Mouse (Mus musculus): ENCODE measurements at regions not wholly inside any gene's neighbourhood (a gene's known extent, or its start where the extent isn't known, plus 50 kb on each side); places are given as distances from the start of the nearest gene placed in this dataset.
A peak's percentile ranks its signal among the peaks of the same experiment; 100 is the strongest.

GRCm38 (mm10) chr5:58705561-58705960 is 987.8 kb downstream of the Pcdh7 start:
- DNase-seq: no peak

DNA sequence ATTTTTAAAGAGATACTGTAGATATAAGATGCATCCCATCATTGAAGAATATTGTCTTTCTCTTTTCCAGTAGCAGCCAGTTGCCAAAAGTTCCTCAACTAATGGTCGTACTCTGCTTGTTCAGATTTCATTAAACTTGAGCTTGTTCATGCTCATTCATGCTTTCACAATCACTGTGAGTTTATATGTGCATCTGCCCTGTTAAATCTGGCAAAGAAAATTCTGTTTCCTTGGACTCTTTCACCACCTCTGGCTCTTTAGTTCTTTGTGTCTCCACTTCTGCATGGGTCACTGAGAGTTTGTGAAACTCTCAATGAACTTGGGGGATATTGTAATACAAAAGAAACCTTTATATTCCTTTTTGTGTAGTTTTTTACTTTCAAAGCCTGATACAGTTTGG is 994.6 kb downstream of the Pcdh7 start:
- no peak for DNase-seq

DNA sequence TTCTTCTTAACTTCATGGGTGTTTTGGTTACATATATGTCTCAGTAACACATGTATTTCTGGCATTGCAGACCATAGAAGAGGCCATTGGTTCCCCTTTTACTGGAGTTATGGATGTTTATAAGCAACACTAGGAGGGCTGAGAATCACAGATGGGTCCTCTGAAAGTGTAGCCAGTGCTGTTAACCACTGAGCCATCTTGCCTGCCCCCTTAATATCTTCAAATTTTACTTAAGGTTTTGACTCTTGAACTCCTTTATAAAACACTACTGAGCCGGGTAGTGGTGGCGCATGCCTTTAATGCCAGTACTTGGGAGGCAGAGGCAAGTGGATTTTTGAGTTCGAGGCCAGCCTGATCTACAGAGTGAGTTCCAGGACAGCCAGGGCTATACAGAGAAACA is 1015.6 kb downstream of the Pcdh7 start:
- DNase-seq: no peak

- no peak for DNase-seq
These were observed 1016.2 kb downstream of the Pcdh7 start for GRCm38 (mm10) chr5:58733961-58734360.

DNA sequence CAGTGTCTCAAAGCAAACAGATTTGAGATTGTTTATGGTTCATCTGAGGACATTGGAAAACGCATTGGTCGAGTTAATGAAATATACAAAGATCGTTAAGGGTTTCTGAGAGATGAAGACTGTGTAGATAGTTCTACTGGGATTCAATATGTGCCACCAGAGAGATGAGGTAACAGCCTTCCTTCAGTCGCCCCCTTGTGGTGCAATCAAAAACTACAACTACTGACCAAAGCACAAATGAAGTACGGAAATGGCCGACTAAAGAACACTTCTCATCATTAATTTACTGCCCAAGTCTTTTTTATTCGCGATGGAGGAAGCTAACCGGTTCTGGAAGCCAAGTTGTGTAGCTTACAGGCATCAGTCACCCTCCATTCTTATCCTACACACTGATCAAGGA is 1018.8 kb downstream of the Pcdh7 start:
- DNase-seq: peak; percentile 27 to 44

GRCm38 (mm10) chr5:58737264-58737883 is 1019.6 kb downstream of the Pcdh7 start:
- no peak for DNase-seq

DNA sequence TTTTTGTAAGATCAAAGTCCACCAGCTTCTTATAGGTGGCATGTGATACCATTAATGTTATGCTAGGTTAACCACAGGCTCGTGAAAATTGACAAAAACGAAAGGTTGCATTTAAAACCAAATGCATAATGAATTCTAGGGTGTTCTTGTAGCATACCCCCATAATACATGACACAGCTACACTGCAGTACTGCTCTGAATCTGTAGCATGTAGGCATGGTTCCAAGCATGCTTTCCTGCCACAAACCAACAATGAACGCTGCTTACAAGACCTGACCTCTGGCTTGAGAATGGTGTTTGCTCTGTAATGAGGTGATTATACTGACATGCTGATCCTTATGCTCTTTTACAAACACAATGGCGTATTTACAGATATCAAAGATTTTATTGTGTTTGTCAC is 1020.3 kb downstream of the Pcdh7 start:
- DNase-seq: no peak

DNA sequence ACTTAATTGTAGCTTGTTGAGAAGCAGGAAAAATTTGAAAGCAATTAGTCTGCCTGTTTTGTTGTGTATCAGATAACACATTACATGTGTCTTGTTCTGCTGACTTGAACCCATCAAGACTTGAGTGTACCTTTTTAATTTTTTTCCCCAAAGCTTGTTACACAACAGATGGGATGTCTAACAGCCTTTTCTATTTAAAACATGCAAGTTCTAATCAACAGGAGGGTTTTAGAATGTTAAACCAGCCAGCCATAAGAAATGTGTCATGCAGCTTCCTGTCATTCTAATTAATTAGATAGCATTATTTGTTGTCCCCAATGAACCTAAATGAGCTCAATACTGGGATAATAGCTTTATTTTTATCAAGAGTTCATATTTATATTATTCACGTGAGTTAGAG is 1023.0 kb downstream of the Pcdh7 start:
- DNase-seq: no peak

- no peak for DNase-seq
These were observed 1029.9 kb downstream of the Pcdh7 start for GRCm38 (mm10) chr5:58747684-58748083.

- no peak for DNase-seq
These were observed 1034.0 kb downstream of the Pcdh7 start for GRCm38 (mm10) chr5:58751777-58752176.

Data from cerebellum, adult 18-20 months (tissue).